Mouse (Mus musculus): ENCODE data around the gene Epb41l5.

DNA sequence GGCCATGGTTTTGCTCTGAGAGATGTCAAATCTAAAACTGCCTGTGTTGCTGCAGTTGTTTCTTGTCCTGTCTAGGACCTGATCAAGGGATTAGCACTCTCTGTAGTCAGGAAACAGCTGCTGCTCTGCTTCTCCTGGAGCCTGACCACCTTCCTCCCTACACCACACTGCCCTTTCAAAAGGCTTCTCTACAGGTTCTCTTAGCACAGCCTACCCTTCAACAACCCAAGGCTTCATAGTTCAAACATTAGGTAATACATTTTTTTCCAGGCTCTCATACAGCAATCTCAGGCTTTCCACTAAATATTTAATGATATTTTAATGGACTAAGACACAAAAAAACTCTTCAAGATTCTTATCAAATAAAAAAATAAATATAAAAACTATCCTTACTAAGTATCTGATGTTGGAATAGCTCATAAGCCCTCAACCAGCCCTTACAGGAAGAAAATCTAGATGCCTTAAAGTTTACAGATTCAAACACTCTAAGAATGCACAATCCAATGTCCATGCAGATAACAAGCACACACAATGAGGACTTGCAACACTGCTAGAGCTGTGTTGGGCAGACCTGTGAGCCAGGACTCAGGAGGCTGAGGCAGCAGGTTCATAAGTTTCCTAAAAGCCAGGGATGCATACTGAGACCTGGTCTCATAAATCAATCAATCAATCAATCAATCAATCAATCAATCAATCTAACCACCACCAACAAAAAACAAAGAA lies 7.5 kb downstream of the Epb41l5 start:
- TF ChIP-seq POLR2A (IDR thresholded peaks at IDR 0.05; ENCODE audit: low read depth, low read length): no peak
- TF ChIP-seq CTCF (conservative IDR thresholded peaks at IDR 0.05; ENCODE audit: insufficient read depth, insufficient read length, low read depth, low read length): no peak

Measured in kidney, adult 2 months (tissue).